Mouse (Mus musculus) heart, embryonic 16.5 days (tissue): Measurements from ENCODE around the gene Ctss. TPM values are rescaled to one million over a fixed set of nuclear protein-coding genes. Genes with fewer than 3 reads are reported as not detected.
"Not testable (repeated sequence)": the region's sequence is repeated elsewhere in the genome, so short reads cannot be mapped to it uniquely, and the experiment has no call there.

ENCODE experiments used
- ATAC-seq: fragments of 200-750 bp; cut with Nextera tagmentation; replicated peaks from 2 replicates; pipeline ENCODE4 v1.8.0; 2017; ENCODE audit warnings: moderate number of reproducible peaks; ENCODE audit not compliant: insufficient read depth, low FRiP score; ENCODE audit errors: extremely low read depth
- H3K27ac ChIP-seq: fragments of 300-500 bp; sonication (generic); 2 replicates; pipeline ENCODE4 v1.5.1; 2014; ENCODE audit warnings: mild to moderate bottlenecking, low read length, control low read depth, moderate library complexity
- H3K27me3 ChIP-seq: fragments of 300-500 bp; sonication (generic); 2 replicates; pipeline ENCODE4 v1.6.1; 2014; ENCODE audit warnings: low read length, mixed read lengths; ENCODE audit not compliant: control insufficient read depth, insufficient read depth
- H3K36me3 ChIP-seq: fragments of 300-500 bp; sonication (generic); 2 replicates; pipeline ENCODE4 v1.6.1; 2014; ENCODE audit not compliant: control insufficient read depth, insufficient read depth
- H3K4me1 ChIP-seq: fragments of 300-500 bp; sonication (generic); 2 replicates; pipeline ENCODE4 v1.6.1; 2014; ENCODE audit warnings: low read length, mixed read lengths; ENCODE audit not compliant: control insufficient read depth, insufficient read depth
- H3K4me2 ChIP-seq: fragments of 300-500 bp; sonication (generic); 2 replicates; pipeline ENCODE4 v1.6.1; 2014; ENCODE audit warnings: low read depth, mild to moderate bottlenecking, control low read depth, low read length
- H3K4me3 ChIP-seq: fragments of 300-500 bp; sonication (generic); 2 replicates; pipeline ENCODE4 v1.5.1; 2014; ENCODE audit warnings: mild to moderate bottlenecking, control low read depth, low read length
- H3K9ac ChIP-seq: fragments of 300-500 bp; sonication (generic); 2 replicates; pipeline ENCODE4 v1.6.1; 2014; ENCODE audit warnings: low read length, control low read depth
- H3K9me3 ChIP-seq: fragments of 300-500 bp; sonication (generic); replicated peaks from 2 replicates; pipeline ENCODE4 v1.6.1; 2016; ENCODE audit warnings: low read length; ENCODE audit not compliant: control insufficient read depth
- WGBS: fragments of 180-500 bp; shearing (Covaris S2); extraction: QIAGEN DNeasy Blood & Tissue Kit; methylation state at CpG from one replicate; pipeline ENCODE4 v1.1.7; 2014; 5-methylcytosine and 5-hydroxymethylcytosine counted together
- polyA plus RNA-seq: library from polyadenylated mRNA; unstranded; fragments of >200 nt; fragmentation: Nextera tagmentation; extraction: Ambion mirVana; gene quantifications from 2 replicates; pipeline ENCODE4 v1.2.1, GENCODE M21; 2015

Ctss gene
- polyA plus RNA-seq, 1 experiment from 2014 or later, result 22.8 TPM

- no peaks in the 10 kb centered on the region for H3K36me3 ChIP-seq
- ATAC-seq, result peak; percentile 52; the same call in 1 of the 2 replicates
- WGBS, result 45% methylated on average over 3 of the region's 3 CpGs
- H3K4me1 ChIP-seq, result peaks cover 4% of the 10 kb centered on the region
- no peak overlapping the region; the same call in 1 of the 2 replicates for H3K27ac ChIP-seq
- H3K4me2 ChIP-seq, result no peak overlapping the region
- no peaks in the 10 kb centered on the region for H3K27me3 ChIP-seq
- no peaks in the 10 kb centered on the region for H3K9me3 ChIP-seq
- H3K4me3 ChIP-seq, result no peak overlapping the region
- H3K9ac ChIP-seq, result no peak overlapping the region
Measured at GRCm38 (mm10) chr3:95523662-95524061, 2.9 kb upstream of the Ctss start.

- no peak for ATAC-seq
- Histone ChIP-seq H3K27me3 (no peaks in the 10 kb centered on the region), H3K27ac (no peak overlapping the region), H3K9ac (no peak overlapping the region), H3K4me3 (no peak overlapping the region), H3K36me3 (no peaks in the 10 kb centered on the region), H3K4me2 (no peak overlapping the region), H3K9me3 (no peaks in the 10 kb centered on the region), H3K4me1 (peaks cover 4% of the 10 kb centered on the region)
- WGBS, result 56% methylated on average over 2 of the region's 2 CpGs
Measured at GRCm38 (mm10) chr3:95524673-95525072, 1.9 kb upstream of the Ctss start.

DNA sequence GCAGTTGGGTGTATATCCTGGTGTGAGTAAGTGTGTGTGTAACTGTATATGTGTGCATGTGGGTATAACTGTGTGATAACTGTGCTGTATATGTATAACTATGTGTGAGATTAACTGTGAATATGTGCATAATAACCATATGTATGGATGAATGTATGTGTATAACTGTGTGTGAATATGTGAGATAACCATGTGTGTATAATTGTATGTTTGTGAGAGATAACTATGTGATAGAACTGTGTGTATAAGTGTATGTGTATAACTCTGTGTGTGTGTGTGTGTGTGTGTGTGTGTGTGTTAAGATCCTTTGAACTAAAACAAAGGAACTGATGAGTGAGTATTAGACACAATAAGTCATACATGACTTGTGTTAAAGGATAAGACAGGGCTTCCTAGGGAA, 475 bp upstream of the Ctss start:
- Histone ChIP-seq H3K4me3 (no peak overlapping the region), H3K4me1 (peaks cover 4% of the 10 kb centered on the region), H3K4me2 (no peak overlapping the region), H3K9ac (no peak overlapping the region), H3K27me3 (no peaks in the 10 kb centered on the region), H3K36me3 (no peaks in the 10 kb centered on the region), H3K27ac (no peak overlapping the region), H3K9me3 (no peaks in the 10 kb centered on the region)
- no peak for ATAC-seq

GRCm38 (mm10) chr3:95529814-95530213, 3.2 kb downstream of the Ctss start:
- Histone ChIP-seq H3K4me2 (no peak overlapping the region), H3K4me1 (no peaks in the 10 kb centered on the region), H3K9me3 (no peaks in the 10 kb centered on the region), H3K27me3 (no peaks in the 10 kb centered on the region), H3K27ac (no peak overlapping the region), H3K36me3 (no peaks in the 10 kb centered on the region), H3K9ac (no peak overlapping the region), H3K4me3 (no peak overlapping the region)
- ATAC-seq, result no peak
- WGBS, result 80% methylated on average over 6 of the region's 6 CpGs

- H3K4me2 ChIP-seq, result no peak overlapping the region
- no peaks in the 10 kb centered on the region for H3K4me1 ChIP-seq
- no peaks in the 10 kb centered on the region for H3K9me3 ChIP-seq
- H3K9ac ChIP-seq, result no peak overlapping the region
- no peak for ATAC-seq
- no peaks in the 10 kb centered on the region for H3K36me3 ChIP-seq
- 96% methylated on average over 1 of the region's 1 CpGs for WGBS
- H3K27ac ChIP-seq, result no peak overlapping the region
- H3K27me3 ChIP-seq, result no peaks in the 10 kb centered on the region
- no peak overlapping the region for H3K4me3 ChIP-seq
Measured at GRCm38 (mm10) chr3:95531025-95531424, 4.4 kb downstream of the Ctss start.

DNA sequence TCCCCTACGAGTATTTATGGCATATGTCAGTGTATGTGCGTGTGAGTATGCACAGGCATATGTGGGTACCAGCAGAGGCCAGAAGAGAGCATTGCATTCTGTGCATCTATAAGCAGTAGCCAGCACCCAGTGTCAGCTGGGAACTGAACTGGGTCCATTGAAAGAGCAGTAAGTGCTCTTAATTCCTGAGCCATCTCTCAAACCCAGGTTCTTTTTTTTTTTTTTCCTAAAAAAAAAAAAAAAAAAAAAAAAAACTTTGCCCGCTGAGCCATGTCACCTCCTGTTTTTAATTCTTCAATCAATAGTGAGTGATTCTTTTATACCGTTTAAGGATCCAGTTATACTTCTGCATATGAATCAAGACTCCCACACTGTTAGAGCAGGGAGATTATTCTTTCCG, 6.8 kb downstream of the Ctss start:
- ATAC-seq, result no peak
- H3K27me3 ChIP-seq, result no peaks in the 10 kb centered on the region
- H3K4me1 ChIP-seq, result no peaks in the 10 kb centered on the region
- no peak overlapping the region for H3K9ac ChIP-seq
- H3K27ac ChIP-seq, result no peak overlapping the region
- H3K9me3 ChIP-seq, result no peaks in the 10 kb centered on the region
- no peaks in the 10 kb centered on the region for H3K36me3 ChIP-seq
- 88% methylated on average over 5 of the region's 5 CpGs for WGBS
- H3K4me3 ChIP-seq, result no peak overlapping the region
- H3K4me2 ChIP-seq, result no peak overlapping the region

- Histone ChIP-seq H3K27me3 (no peaks in the 10 kb centered on the region), H3K4me1 (no peaks in the 10 kb centered on the region), H3K4me2 (no peak overlapping the region), H3K27ac (no peak overlapping the region), H3K36me3 (no peaks in the 10 kb centered on the region), H3K9me3 (no peaks in the 10 kb centered on the region), H3K9ac (no peak overlapping the region), H3K4me3 (no peak overlapping the region)
- WGBS, result 78% methylated on average over 1 of the region's 1 CpGs
- no peak for ATAC-seq
Measured at GRCm38 (mm10) chr3:95534927-95535326, 8.3 kb downstream of the Ctss start.

GRCm38 (mm10) chr3:95538936-95539335, 12.3 kb downstream of the Ctss start:
- Histone ChIP-seq H3K9ac (no peak overlapping the region), H3K27ac (no peak overlapping the region), H3K4me1 (no peaks in the 10 kb centered on the region), H3K27me3 (no peaks in the 10 kb centered on the region), H3K4me3 (no peak overlapping the region), H3K9me3 (no peaks in the 10 kb centered on the region), H3K36me3 (no peaks in the 10 kb centered on the region), H3K4me2 (no peak overlapping the region)
- whole genome bisulfite sequencing, result 83% methylated on average over 10 of the region's 10 CpGs
- no peak for ATAC-seq

DNA sequence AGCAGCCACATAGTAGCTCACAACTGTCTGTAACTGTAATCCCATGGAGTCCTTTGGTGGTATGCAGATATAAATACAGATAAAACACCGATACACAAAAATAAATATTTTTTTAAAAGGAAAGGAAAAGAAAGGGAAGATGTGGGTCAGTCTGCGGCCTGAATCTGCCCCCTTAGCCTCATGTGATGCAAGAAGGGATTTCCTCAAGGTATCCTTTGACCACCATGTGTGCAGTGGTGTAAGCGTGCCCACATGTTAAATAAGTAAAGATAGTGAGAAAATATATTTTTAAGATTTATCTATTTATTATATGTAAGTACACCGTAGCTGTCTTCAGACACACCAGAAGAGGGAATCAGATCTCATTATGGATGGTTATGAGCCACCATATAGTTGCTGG, 13.3 kb downstream of the Ctss start:
- H3K9me3 ChIP-seq, result no peaks in the 10 kb centered on the region
- ATAC-seq, result no peak
- H3K36me3 ChIP-seq, result no peaks in the 10 kb centered on the region
- H3K9ac ChIP-seq, result no peak overlapping the region
- H3K27me3 ChIP-seq, result no peaks in the 10 kb centered on the region
- H3K27ac ChIP-seq, result no peak overlapping the region
- no peaks in the 10 kb centered on the region for H3K4me1 ChIP-seq
- no peak overlapping the region for H3K4me3 ChIP-seq
- H3K4me2 ChIP-seq, result no peak overlapping the region
- 86% methylated on average over 4 of the region's 4 CpGs for WGBS

DNA sequence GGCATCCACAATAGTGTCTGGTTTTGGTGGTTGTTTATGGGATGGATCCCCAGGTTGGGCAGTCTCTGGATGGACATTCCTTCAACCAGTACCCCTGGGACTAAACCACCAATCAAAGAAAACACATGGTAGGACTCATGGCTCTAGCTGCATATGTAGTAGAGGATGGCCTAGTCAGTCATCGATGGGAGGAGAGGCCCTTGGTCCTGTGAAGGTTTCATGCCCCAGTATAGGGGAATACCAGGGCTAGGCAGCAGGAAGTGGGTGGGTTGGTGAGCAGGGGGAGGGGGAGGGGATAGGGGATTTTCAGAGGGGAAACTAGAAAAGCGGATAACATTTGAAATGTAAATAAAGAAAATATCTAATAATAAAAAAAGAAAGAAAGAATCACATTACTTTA, 14.6 kb downstream of the Ctss start:
- H3K4me1 ChIP-seq, ATAC-seq, H3K9ac ChIP-seq, H3K9me3 ChIP-seq, H3K27ac ChIP-seq, H3K27me3 ChIP-seq, H3K36me3 ChIP-seq, H3K4me3 ChIP-seq, H3K4me2 ChIP-seq: not testable (repeated sequence)
- 75% methylated on average over 2 of the region's 2 CpGs for WGBS
